Mouse (Mus musculus) Patski (cell line): ENCODE data around the gene Gm8127. TPM values are rescaled to one million over a fixed set of nuclear protein-coding genes. Genes with fewer than 3 reads are reported as not detected.
A peak's percentile ranks its signal among the peaks of the same experiment; 100 is the strongest.
"Not testable (repeated sequence)": the region's sequence is repeated elsewhere in the genome, so short reads cannot be mapped to it uniquely, and the experiment has no call there.

ENCODE experiments used
- ATAC-seq: fragments of 100-300 bp; one replicate; pipeline ENCODE4 v1.8.0; 2021
- CTCF ChIA-PET: fragments of 350-600 bp; sonication (Branson Sonifier 250); formaldehyde crosslinking; loops from one replicate; lab custom pipeline; 2022; ENCODE audit warnings: inconsistent platforms; lab: Charles Lee
- POLR2A ChIA-PET: fragments of 350-600 bp; sonication (Branson Sonifier 250); formaldehyde crosslinking; loops from one replicate; lab custom pipeline; 2022; ENCODE audit warnings: antibody characterized with exemption, inconsistent platforms; lab: Charles Lee
- DNase-seq: peaks from one replicate; pipeline ENCODE4 v3.0.0-alpha.2; 2011; ENCODE audit warnings: low read depth, low spot score
- H3K27me3 ChIP-seq: fragments of 371-371 bp; one replicate; pipeline ENCODE4 v1.5.1; 2021
- CTCF ChIP-seq: fragments of 100-300 bp; IDR thresholded peaks from one replicate; pipeline ENCODE4 v1.5.1; 2021
- in situ Hi-C: fragments of 300-500 bp; cut with MboI; formaldehyde crosslinking; loops from 3 replicates; pipeline ENCODE4 v1.11.1; 2018; ENCODE audit warnings: low pct_unique_long_range_greater_than_20kb, mixed read lengths
- polyA plus RNA-seq: library from polyadenylated mRNA; unstranded; gene quantifications from one replicate; pipeline ENCODE4 v1.2.3, GENCODE M21; 2021

The Gm8127 gene
- polyA plus RNA-seq, 1 experiment from 2014 or later, result not detected

DNA sequence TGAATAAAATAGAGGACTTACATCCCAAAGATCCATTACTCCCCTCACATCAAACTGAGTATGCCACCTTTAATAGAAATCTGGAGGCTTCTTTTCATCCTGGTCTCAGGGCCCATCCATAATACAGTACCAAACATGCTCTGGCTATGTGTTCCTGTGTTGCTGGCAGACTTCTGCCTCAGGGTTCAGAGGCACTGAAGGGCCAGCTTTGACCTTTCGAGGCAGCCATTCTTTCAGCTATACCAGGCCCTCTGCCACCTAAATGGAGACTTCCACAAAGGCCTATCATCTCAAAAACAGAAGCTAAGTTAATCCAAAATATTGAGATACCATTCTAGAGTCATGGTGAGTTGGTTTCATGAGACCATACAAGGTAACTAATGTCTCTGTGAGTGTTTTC is 37.1 kb downstream of the Gm8127 start:
- DNase-seq, POLR2A ChIA-PET, CTCF ChIA-PET, H3K27me3 ChIP-seq, in situ Hi-C loops, ATAC-seq: not testable (repeated sequence)

DNA sequence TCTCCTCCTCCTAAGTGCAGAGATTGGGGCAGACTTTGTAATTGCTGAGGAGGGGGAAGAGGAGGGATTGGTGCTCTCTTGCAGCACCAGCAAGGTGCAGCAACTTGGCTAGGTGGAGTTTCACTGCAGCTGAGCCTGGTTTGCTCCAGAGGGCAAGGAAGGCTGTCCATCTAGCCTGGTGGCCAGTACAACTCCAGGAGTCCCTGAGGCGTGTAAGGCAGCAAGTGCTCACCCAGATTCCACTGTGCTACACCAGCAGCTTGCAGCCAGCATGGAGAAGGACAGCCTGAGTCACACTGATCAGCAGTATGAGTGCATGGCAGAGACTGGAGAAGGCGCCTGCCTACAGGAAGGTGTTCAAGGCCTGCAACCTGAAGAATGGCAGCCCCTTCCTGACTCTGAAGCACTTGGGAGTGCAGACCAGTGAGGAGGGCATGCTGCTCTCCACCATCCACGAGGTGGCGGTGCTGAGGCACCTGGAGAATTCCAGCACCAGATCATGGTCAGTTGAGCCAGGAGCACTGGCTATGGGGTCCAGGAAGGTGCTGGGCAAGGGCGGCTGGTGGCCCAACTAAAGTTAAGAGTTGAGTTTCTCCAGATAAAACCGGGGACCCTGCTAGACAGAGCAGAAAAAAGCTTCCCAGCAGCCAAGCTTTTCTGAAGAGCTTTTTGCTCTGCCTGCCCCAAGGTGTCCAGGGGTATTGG is 42.9 kb downstream of the Gm8127 start:
- DNase-seq (peak; percentile 1), ATAC-seq (peak; percentile 90)
- TF ChIP-seq CTCF, result peak; percentile 65
- POLR2A ChIA-PET, CTCF ChIA-PET, H3K27me3 ChIP-seq, in situ Hi-C loops: not testable (repeated sequence)

GRCm38 (mm10) chr14:43249611-43250170 is 43.9 kb downstream of the Gm8127 start:
- POLR2A ChIA-PET, DNase-seq, in situ Hi-C loops, CTCF ChIA-PET, H3K27me3 ChIP-seq, ATAC-seq: not testable (repeated sequence)

Other genes with a start within 250 kb of the Gm8127 start
- not detected for gene Gm8094, start 217.2 kb downstream of the Gm8127 start, polyA plus RNA-seq
- not detected for gene Gm8104, start 193.2 kb downstream of the Gm8127 start, polyA plus RNA-seq
- not detected for gene Gm7233, start 114.0 kb downstream of the Gm8127 start, polyA plus RNA-seq
- not detected for gene Gm8122, start 58.5 kb downstream of the Gm8127 start, polyA plus RNA-seq
- gene Gm8126, start 35.2 kb downstream of the Gm8127 start, polyA plus RNA-seq, result 1.9 TPM
- gene Gm9732, start 18.8 kb downstream of the Gm8127 start, polyA plus RNA-seq, result 1.6 TPM
- gene 1700001F09Rik, start 54.0 kb upstream of the Gm8127 start, polyA plus RNA-seq, result 0.39 TPM
- gene Gm8138, start 122.5 kb upstream of the Gm8127 start, polyA plus RNA-seq, result 0.08 TPM
- 0.85 TPM for gene Gm5799, start 249.7 kb upstream of the Gm8127 start, polyA plus RNA-seq